In the genomic region with DNA sequence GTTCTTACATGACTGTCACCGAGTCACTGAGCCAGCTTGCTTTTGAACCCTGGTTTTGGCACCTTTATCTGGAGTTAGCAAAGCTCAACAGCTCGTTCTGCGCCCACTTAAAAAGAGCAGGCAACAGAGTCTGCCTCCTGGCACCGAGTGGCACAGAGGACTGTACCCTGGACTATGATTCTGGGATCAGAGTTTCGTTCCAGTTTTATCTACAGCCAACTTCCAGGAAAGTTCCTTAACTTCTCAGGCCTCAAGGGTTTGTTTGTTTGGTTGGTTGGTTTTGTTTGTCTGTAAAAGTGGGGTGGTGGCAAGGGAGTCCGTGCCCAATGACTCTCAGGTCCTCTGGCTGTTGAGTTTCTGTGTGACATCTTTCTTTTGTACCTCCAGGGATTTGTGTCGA, we compare ENCODE assay signal across 15 mouse cellular contexts. TPM values are rescaled to one million over a fixed set of nuclear protein-coding genes. Genes with fewer than 3 reads are reported as not detected.
"Had no signal": no experiment of that assay in that cellular context is flagged by ENCODE, and none has a peak within 500 bp of the region (broad histone marks: within the 10 kb centered on the region; RNA-seq: fewer than 3 reads in every experiment).

No protein-coding gene starts in this region.

- H3K27me3 ChIP-seq: liver, embryonic 13.5 days; lung, embryonic 15.5 days had no signal

- H3K4me1 ChIP-seq: liver, embryonic 13.5 days had no signal

- H3K36me3 ChIP-seq: limb, embryonic 10.5 days; liver, embryonic 13.5 days; lung, embryonic 15.5 days had no signal

- H3K4me3 ChIP-seq: left cerebral cortex, adult 2 months; limb, embryonic 10.5 days; liver, embryonic 13.5 days; lung, embryonic 15.5 days; megakaryocyte, embryonic 14.5 days had no signal

- ATAC-seq: intestine, embryonic 16.5 days; liver, postnatal 0 days; midbrain, embryonic 16.5 days had no signal

- H3K9me3 ChIP-seq: limb, embryonic 10.5 days; liver, embryonic 13.5 days; lung, embryonic 15.5 days had no signal

- H3K9ac ChIP-seq: hindbrain, embryonic 14.5 days; liver, embryonic 13.5 days; liver, postnatal 0 days; lung, embryonic 15.5 days had no signal

- H3K4me2 ChIP-seq: hindbrain, embryonic 14.5 days; liver, embryonic 13.5 days; lung, embryonic 15.5 days; midbrain, embryonic 11.5 days had no signal

- H3K27ac ChIP-seq: hindbrain, embryonic 14.5 days; left cerebral cortex, adult 2 months; limb, embryonic 10.5 days; liver, embryonic 13.5 days; lung, embryonic 15.5 days; macrophage had no signal

- DNase-seq: liver, embryonic 13.5 days; liver, postnatal 0 days; lung, postnatal 14 days; right cerebral cortex, postnatal 14 days; thymus, adult 18-20 months; thymus, postnatal 14 days had no signal

RNA-seq across cellular contexts. Expression of gene Cda, which starts 19.1 kb away (rescaled TPM):
- polyA plus RNA-seq: macrophage had no signal

RNA-seq across cellular contexts. Expression of gene Fam43b, which starts 47.6 kb away (rescaled TPM):
- polyA plus RNA-seq: intestine, embryonic 16.5 days; limb, embryonic 10.5 days; liver, embryonic 13.5 days; liver, postnatal 0 days; lung, embryonic 15.5 days; macrophage had no signal
